Mouse (Mus musculus): ENCODE measurements around the gene Itm2c. TPM values are rescaled to one million over a fixed set of nuclear protein-coding genes. Genes with fewer than 3 reads are reported as not detected.

The Itm2c gene
- polyA plus RNA-seq, 1 experiment from 2014 or later = 92.0 TPM

DNA sequence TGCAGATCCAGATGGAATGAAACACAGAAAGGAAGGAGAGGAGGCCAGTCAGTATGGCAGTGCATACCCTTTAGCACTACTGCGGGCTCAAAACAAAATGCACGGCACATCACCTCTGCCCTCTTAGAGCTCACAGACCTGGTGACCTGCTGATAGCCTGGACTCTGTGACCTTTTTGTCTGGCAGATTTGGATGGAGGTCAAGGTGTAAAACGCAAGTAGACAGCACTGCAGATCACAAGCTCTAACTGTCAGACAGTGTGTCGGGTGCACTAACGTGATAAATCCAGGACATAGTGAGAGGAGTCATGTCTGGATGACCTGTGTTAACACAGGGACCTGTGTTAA lies 28.8 kb downstream of the Itm2c start:
- H3K4me3 ChIP-seq (ENCODE audit: low read depth, low read length) = no peak overlapping the region
- DNase-seq (ENCODE audit: low spot score) = no peak
- H3K36me3 ChIP-seq (ENCODE audit: control insufficient read depth, insufficient read depth, low read length) = no peaks in the 10 kb centered on the region
- no peaks in the 10 kb centered on the region for H3K27me3 ChIP-seq (replicated peaks; ENCODE audit: control insufficient read depth, insufficient read depth, low read length)
- no peak overlapping the region for H3K27ac ChIP-seq (ENCODE audit: low read depth)
- H3K4me2 ChIP-seq (ENCODE audit: low read length) = no peak overlapping the region
- no peak for ATAC-seq (replicated peaks; ENCODE audit: low FRiP score, low TSS enrichment, low read depth)
- no peak overlapping the region for H3K9ac ChIP-seq (ENCODE audit: low read length)
- 59% methylated on average over 5 of the region's 5 CpGs for WGBS
- H3K9me3 ChIP-seq (ENCODE audit: control insufficient read depth, low read length) = no peaks in the 10 kb centered on the region
- no peaks in the 10 kb centered on the region for H3K4me1 ChIP-seq (replicated peaks; ENCODE audit: control insufficient read depth, insufficient read depth, low read length)

DNA sequence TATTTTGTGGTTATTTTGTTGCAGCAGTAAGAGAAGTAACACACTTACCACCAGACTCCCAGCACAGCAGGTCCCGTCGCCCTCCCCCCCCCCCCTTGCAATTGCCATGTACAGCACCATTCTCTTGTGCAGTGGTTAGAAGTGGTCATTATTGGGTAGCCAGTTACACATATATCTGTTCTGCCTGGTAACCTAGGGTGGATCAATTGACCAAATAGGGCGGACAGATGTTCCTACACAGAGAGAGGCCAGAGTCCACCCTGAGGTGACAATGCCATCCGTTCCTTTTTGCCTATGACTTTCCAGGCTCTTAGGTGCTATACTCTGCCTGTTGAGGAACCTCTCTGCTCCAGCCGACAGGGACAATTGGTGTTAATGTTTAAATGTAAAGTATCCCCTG lies 31.1 kb downstream of the Itm2c start:
- H3K9me3 ChIP-seq (ENCODE audit: control insufficient read depth, low read length) = no peaks in the 10 kb centered on the region
- no peak overlapping the region for H3K4me2 ChIP-seq (ENCODE audit: low read length)
- WGBS = 76% methylated on average over 5 of the region's 5 CpGs
- H3K4me3 ChIP-seq (ENCODE audit: low read depth, low read length) = no peak overlapping the region
- no peak for ATAC-seq (replicated peaks; ENCODE audit: low FRiP score, low TSS enrichment, low read depth)
- no peaks in the 10 kb centered on the region for H3K27me3 ChIP-seq (replicated peaks; ENCODE audit: control insufficient read depth, insufficient read depth, low read length)
- H3K9ac ChIP-seq (ENCODE audit: low read length) = no peak overlapping the region
- DNase-seq (ENCODE audit: low spot score) = no peak
- H3K36me3 ChIP-seq (ENCODE audit: control insufficient read depth, insufficient read depth, low read length) = no peaks in the 10 kb centered on the region
- H3K4me1 ChIP-seq (replicated peaks; ENCODE audit: control insufficient read depth, insufficient read depth, low read length) = peaks cover 3% of the 10 kb centered on the region
- H3K27ac ChIP-seq (ENCODE audit: low read depth) = no peak overlapping the region

DNA sequence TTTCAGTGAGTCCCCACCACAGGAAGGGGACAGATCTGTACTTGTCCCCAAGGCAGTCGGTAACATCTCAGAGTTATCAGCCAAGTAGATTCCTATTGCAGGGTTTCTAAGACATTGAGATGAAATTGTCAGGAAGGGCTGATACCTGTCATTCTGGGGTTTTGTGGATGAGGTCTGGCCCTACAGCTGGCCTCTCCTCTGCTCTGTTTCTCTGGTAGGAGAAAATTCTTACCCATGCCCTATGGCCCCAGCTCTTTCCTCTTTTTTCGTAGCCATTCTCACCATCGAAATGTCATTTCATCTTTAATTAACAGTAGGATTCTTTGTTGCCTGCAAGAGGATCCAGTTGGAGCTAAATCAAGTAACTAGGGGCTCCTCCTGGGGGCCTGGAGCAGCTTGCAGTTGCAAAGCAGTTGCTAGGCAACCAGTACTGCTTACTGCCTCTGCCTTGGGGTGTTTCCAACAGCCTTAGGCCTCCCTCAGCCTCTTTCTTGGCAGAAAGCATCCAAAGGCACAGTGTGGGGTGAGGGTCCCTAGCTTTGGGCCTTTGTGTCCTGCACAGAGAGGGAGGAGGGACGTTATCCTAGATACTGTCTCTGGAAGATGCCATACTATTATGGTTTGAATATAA lies 34.1 kb downstream of the Itm2c start, which contains the start of gene 4933407L21Rik:
4933407L21Rik (plus strand) TSS at position 427 of the 631 bp plus-strand sequence.
- Histone ChIP-seq H3K9me3 (ENCODE audit: control insufficient read depth, low read length) (no peaks in the 10 kb centered on the region), H3K27ac (ENCODE audit: low read depth) (no peak within 1 kb of the TSS)
- no peak for DNase-seq (ENCODE audit: low spot score)

DNA sequence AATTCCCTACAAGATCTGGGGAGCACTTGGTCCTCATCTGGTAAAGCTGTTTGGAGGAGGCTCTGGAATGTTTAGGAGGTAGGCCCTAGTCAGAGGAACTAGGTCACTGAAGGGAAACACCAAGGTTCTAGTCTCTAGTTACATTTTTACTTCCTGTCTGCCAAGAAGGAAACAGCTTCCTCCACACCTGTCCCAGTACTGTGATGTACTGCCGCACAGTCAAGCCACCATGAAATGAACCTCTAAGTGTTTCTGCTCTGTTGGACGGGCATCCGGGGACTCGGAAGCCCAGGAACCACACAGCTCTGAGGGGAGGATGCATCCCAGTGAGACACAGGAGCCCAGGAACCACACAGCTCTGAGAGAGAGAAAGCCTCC lies 34.6 kb downstream of the Itm2c start:
- Histone ChIP-seq H3K9ac (ENCODE audit: low read length) (no peak overlapping the region), H3K4me2 (ENCODE audit: low read length) (no peak overlapping the region), H3K36me3 (ENCODE audit: control insufficient read depth, insufficient read depth, low read length) (no peaks in the 10 kb centered on the region), H3K4me3 (ENCODE audit: low read depth, low read length) (no peak overlapping the region), H3K9me3 (ENCODE audit: control insufficient read depth, low read length) (no peaks in the 10 kb centered on the region), H3K27ac (ENCODE audit: low read depth) (no peak overlapping the region), H3K27me3 (replicated peaks; ENCODE audit: control insufficient read depth, insufficient read depth, low read length) (no peaks in the 10 kb centered on the region), H3K4me1 (replicated peaks; ENCODE audit: control insufficient read depth, insufficient read depth, low read length) (peaks cover 9% of the 10 kb centered on the region)
- ATAC-seq (replicated peaks; ENCODE audit: low FRiP score, low TSS enrichment, low read depth) (no peak), DNase-seq (ENCODE audit: low spot score) (no peak)
- 78% methylated on average over 4 of the region's 4 CpGs for WGBS

More for the DNA sequence above, 34.1 kb downstream of the Itm2c start, which contains the start of gene 4933407L21Rik:
- 48% methylated on average over 4 of the region's 4 CpGs for WGBS
- Histone ChIP-seq H3K36me3 (ENCODE audit: control insufficient read depth, insufficient read depth, low read length) (no peaks in the 10 kb centered on the region), H3K4me2 (ENCODE audit: low read length) (no peak within 1 kb of the TSS), H3K4me1 (replicated peaks; ENCODE audit: control insufficient read depth, insufficient read depth, low read length) (peaks cover 4% of the 10 kb centered on the region), H3K4me3 (ENCODE audit: low read depth, low read length) (no peak within 1 kb of the TSS), H3K27me3 (replicated peaks; ENCODE audit: control insufficient read depth, insufficient read depth, low read length) (no peaks in the 10 kb centered on the region), H3K9ac (ENCODE audit: low read length) (no peak within 1 kb of the TSS)
- ATAC-seq (replicated peaks; ENCODE audit: low FRiP score, low TSS enrichment, low read depth) = no peak

DNA sequence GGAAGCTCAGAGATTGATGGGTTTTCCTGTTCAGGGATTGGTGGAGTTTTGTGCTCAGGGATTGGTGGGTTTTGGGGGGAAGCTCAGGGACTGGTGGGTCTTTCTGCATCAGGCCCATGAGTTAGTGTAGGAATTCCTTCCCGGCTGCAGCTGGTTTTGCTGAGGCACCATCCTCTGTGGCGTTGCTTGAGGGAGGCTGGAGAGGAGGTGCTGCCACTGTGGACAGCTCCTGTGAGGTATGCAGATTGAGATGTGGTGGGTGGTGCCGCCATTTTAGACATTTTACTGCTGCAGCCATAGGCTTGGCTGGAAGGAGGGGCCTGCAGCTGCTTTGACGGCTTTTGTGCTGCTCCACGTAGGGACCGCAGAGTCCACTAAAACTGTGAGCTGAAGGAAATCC lies 35.3 kb downstream of the Itm2c start:
- DNase-seq (ENCODE audit: low spot score) (no peak), ATAC-seq (replicated peaks; ENCODE audit: low FRiP score, low TSS enrichment, low read depth) (no peak)
- Histone ChIP-seq H3K27ac (ENCODE audit: low read depth) (no peak overlapping the region), H3K4me1 (replicated peaks; ENCODE audit: control insufficient read depth, insufficient read depth, low read length) (peaks cover 17% of the 10 kb centered on the region), H3K27me3 (replicated peaks; ENCODE audit: control insufficient read depth, insufficient read depth, low read length) (no peaks in the 10 kb centered on the region), H3K4me2 (ENCODE audit: low read length) (no peak overlapping the region), H3K4me3 (ENCODE audit: low read depth, low read length) (no peak overlapping the region), H3K36me3 (ENCODE audit: control insufficient read depth, insufficient read depth, low read length) (no peaks in the 10 kb centered on the region), H3K9ac (ENCODE audit: low read length) (no peak overlapping the region), H3K9me3 (ENCODE audit: control insufficient read depth, low read length) (no peaks in the 10 kb centered on the region)
- WGBS = 70% methylated on average over 6 of the region's 6 CpGs

DNA sequence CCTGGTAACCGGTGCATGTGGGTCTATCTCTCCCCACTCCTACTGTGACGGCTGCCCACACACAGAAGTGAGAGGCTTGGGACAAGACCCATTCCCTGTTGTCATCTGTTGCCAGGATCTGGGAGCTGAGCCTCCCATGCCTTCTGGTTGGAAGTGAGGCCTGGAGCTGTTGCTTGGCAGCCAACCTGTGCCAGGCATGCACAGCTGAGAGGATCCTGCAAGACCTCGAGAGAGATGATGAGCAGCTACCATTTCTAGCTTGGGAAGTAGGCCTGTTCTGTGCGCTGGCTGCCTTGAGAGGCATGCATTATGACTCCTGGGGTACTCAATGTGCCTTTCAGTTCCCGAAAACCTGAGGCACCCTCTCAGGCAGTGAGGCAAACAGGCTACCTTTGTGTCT lies 37.1 kb downstream of the Itm2c start:
- Histone ChIP-seq H3K9ac (ENCODE audit: low read length) (no peak overlapping the region), H3K27ac (ENCODE audit: low read depth) (no peak overlapping the region), H3K36me3 (ENCODE audit: control insufficient read depth, insufficient read depth, low read length) (no peaks in the 10 kb centered on the region), H3K4me3 (ENCODE audit: low read depth, low read length) (no peak overlapping the region), H3K4me2 (ENCODE audit: low read length) (no peak overlapping the region), H3K27me3 (replicated peaks; ENCODE audit: control insufficient read depth, insufficient read depth, low read length) (no peaks in the 10 kb centered on the region), H3K9me3 (ENCODE audit: control insufficient read depth, low read length) (no peaks in the 10 kb centered on the region), H3K4me1 (replicated peaks; ENCODE audit: control insufficient read depth, insufficient read depth, low read length) (peaks cover 19% of the 10 kb centered on the region)
- WGBS = 82% methylated on average over 5 of the region's 5 CpGs
- DNase-seq (ENCODE audit: low spot score) (no peak), ATAC-seq (replicated peaks; ENCODE audit: low FRiP score, low TSS enrichment, low read depth) (no peak)

DNA sequence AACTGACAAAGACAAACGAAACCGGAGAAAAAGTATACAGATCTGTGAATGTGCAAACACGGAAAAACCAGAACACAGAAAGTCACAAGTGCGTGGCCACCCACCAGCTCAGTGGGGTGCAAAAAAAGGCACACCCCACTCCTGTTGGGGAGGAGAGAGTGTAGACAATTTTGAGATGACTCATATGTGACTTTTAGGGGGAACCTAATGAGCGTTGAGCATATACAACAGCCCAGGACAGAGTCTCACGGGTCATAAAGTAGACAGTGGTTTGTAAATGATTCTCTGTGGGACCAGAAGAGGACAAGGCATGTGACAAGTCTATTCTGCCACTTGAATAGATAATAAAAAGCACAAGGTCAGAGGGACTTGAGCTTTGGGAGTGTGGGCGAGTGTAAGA lies 39.1 kb downstream of the Itm2c start:
- 4% methylated on average over 7 of the region's 7 CpGs for WGBS

DNA sequence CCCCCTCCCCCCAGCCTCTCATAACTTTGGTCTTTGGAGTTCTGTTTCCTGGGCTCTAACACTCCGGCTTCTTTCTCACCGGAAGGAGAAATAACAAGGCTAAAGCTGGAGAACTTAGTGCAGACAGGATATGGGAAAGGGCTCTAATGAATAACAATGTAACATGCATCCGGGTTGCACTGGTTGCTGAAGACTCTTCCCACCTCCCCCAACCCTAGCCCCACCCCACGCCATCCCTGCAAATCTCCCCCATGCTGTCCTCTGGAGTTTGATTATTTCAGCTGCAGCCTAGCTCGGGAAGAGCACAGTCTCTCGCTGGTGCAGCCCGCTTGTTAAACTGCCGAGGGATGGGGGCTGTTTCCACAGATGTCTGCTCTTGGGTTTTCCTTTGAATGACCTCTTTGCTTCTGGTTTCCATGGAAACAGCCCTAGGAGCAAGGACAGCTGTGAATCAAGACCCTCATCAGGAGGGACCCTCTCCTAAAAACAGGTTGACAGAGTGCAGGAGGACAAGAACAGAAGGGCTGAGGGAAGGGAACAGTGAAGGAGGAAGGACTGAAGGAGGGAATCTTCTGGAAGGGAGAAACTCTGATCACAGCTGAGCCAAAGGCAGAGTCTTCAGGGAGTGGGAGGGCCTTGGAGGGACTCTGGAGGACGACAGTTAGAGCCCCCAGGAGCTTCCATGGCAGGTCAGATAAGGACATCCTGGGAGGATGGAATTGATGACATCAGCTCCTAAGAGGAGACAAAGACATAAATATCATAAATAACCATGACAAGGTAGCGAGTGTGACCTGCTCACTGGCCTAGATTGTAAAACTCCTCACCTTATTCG lies 39.8 kb downstream of the Itm2c start:
- peak; percentile 60; the same call in 1 of the 2 replicates for ATAC-seq (replicated peaks; ENCODE audit: low FRiP score, low TSS enrichment, low read depth)
- WGBS = 5% methylated on average over 11 of the region's 11 CpGs
- Histone ChIP-seq H3K27me3 (replicated peaks; ENCODE audit: control insufficient read depth, insufficient read depth, low read length) (no peaks in the 10 kb centered on the region), H3K4me3 (ENCODE audit: low read depth, low read length) (no peak overlapping the region), H3K36me3 (ENCODE audit: control insufficient read depth, insufficient read depth, low read length) (no peaks in the 10 kb centered on the region), H3K9ac (ENCODE audit: low read length) (no peak overlapping the region), H3K9me3 (ENCODE audit: control insufficient read depth, low read length) (no peaks in the 10 kb centered on the region), H3K4me2 (ENCODE audit: low read length) (peak overlapping the region; percentile 42), H3K27ac (ENCODE audit: low read depth) (peak overlapping the region; percentile 77), H3K4me1 (replicated peaks; ENCODE audit: control insufficient read depth, insufficient read depth, low read length) (peaks cover 16% of the 10 kb centered on the region)
- no peak for DNase-seq (ENCODE audit: low spot score)

More for the DNA sequence above, 39.1 kb downstream of the Itm2c start:
- Histone ChIP-seq H3K4me1 (replicated peaks; ENCODE audit: control insufficient read depth, insufficient read depth, low read length) (peaks cover 19% of the 10 kb centered on the region), H3K36me3 (ENCODE audit: control insufficient read depth, insufficient read depth, low read length) (no peaks in the 10 kb centered on the region), H3K9me3 (ENCODE audit: control insufficient read depth, low read length) (no peaks in the 10 kb centered on the region), H3K27ac (ENCODE audit: low read depth) (peak overlapping the region; percentile 77), H3K4me2 (ENCODE audit: low read length) (peak overlapping the region; percentile 42), H3K9ac (ENCODE audit: low read length) (0 out of 2 replicates have a peak overlapping the region, but pooled peaks have one; percentile 13), H3K4me3 (ENCODE audit: low read depth, low read length) (no peak overlapping the region), H3K27me3 (replicated peaks; ENCODE audit: control insufficient read depth, insufficient read depth, low read length) (no peaks in the 10 kb centered on the region)
- peak; percentile 25; the same call in 1 of the 2 replicates for ATAC-seq (replicated peaks; ENCODE audit: low FRiP score, low TSS enrichment, low read depth)
- no peak for DNase-seq (ENCODE audit: low spot score)

All from intestine, embryonic 14.5 days (tissue).